Mouse (Mus musculus): ENCODE data around the gene Emilin1. TPM values are rescaled to one million over a fixed set of nuclear protein-coding genes. Genes with fewer than 3 reads are reported as not detected.

Emilin1 gene
- total RNA-seq, 2 experiments from 2014 or later, result 5.7 to 6.5 TPM

DNA sequence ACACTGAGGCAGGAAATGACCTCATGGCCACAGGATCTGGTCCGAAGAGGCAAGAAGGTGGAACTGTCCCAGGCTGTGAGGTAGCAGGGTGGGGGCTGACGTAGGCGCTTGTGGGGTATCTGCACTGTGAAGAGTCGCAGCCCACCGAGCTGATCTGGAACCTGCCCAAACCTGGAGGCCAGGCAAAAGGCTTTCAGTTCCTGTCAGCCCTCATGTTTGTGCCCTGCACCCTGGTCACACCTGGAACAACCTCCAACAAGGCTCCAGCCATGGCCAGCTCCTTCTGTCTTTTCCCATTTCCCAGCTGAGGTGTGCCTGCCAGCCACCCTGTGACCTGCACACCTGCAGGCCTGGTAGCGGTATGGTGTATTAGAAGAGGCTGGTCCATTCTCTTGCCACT, 44.7 kb downstream of the Emilin1 start:
- no peak for DNase-seq (ENCODE audit: low spot score in 2 of 2)

DNA sequence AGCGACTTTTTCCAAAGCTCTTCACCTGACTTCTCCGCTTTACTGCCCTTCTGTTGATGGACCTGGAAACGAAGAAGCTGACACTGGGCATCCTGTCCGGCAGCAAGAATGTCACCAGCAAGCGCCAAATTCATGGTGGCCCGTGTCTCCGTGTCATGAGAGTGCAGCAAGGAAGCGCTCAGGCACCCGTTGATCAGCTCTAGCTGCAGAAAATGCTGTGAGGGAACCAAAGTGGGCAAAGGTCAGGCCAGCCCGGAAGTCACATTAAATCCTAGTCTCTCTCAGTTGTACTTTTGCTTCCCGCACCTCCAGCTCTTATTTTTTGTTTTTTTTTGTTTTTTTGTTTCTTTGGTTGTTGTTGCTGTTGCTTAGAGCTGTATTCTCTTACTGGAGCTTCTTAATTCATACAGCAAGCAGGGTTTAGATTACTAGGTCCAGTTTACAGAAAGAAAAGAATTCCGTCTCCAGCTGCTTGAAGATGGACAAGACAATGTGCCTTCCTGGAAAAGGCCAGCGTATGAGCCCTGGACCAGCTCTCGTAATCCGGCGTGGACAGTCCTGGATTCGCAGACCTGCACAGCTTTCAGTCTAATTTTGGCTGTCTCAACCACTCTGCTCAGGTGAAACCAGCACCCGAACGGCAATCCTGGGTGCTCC, 46.1 kb downstream of the Emilin1 start:
- DNase-seq (ENCODE audit: low spot score in 2 of 2), result no peak

GRCm38 (mm10) chr5:30959966-30960501, 46.8 kb downstream of the Emilin1 start, which contains the start of gene Preb:
Preb (minus strand) TSS chr5:30960361.
- peak; percentile 99 to 100 for DNase-seq (ENCODE audit: low spot score in 2 of 2)

DNA sequence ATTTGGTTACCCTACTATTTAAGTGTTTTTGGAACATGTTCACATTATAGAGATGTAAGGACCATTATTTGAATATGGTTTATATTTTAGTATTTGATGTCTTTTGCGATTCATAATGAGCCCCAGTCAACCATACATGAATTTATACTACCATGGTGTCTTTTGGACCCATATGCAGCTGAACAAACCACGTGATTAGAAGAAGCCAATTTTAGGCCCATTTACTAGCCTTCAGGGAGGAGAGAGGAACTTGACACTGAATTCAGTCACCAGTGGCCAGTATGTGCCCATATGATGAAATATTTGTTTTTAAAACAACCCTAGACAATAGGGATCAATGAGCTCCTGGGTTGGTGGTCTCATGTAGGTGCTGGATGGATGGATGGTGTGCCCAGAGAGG, 47.6 kb downstream of the Emilin1 start:
- no peak for DNase-seq (ENCODE audit: low spot score in 2 of 2)

GRCm38 (mm10) chr5:30961545-30962505, 48.6 kb downstream of the Emilin1 start:
- DNase-seq (ENCODE audit: low spot score in 2 of 2), result no peak

- no peak for DNase-seq (ENCODE audit: low spot score in 2 of 2)
These were observed 50.7 kb downstream of the Emilin1 start for GRCm38 (mm10) chr5:30963916-30964315.

GRCm38 (mm10) chr5:30966189-30966588, 53.0 kb downstream of the Emilin1 start:
- no peak for DNase-seq (ENCODE audit: low spot score in 2 of 2)

DNA sequence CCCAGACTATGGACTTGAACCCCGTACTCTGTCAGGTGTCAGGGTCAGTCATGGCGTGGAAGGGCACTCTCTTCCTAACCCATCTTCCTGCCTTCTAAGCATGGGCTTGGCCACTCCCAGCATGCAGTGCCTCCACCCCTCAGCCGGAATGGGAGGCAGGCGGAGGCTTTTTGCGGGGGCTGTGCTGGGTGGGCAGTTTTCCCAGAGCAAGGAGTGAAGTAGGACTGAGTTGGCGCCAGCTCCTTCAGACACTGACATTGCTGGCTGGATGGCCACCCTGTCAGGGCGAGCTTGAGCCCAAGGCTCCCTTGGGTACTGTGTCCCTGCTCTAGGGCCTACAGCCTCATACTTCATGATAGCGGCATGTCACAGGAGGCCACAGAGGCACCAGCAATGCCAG, 55.2 kb downstream of the Emilin1 start, which contains the start of gene Tcf23:
Gene Tcf23, plus strand, starts transcription at position 247 of the 400 bp plus-strand sequence.
- DNase-seq (ENCODE audit: low spot score in 2 of 2), result no peak

DNA sequence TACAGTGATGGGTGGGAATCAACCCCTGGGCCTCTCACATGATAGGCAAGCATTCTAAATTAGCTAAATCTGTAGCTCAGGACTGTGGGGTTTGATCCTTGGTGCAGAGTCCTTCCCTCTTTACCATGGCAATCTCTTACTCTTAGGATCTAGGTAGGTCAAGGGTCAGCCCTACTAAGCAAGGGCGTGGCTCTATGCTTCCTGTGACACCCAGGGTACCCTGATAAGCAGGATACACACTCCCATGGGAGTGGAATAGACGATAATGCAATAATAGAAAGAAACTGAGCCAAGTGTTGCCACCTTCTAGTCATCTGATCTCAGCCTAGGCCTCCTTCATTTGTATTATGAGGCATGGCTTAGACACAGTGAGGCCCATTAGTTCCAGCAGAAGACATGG, 56.2 kb downstream of the Emilin1 start:
- no peak for DNase-seq (ENCODE audit: low spot score in 2 of 2)

Other genes with a start within 250 kb of the Emilin1 start
- 10 to 100 TPM in 1 of 2 experiments, 1 to 10 TPM in 1; 9.3 to 10.4 TPM for gene Cenpa, start 246.6 kb upstream of the Emilin1 start, total RNA-seq (2021)
- gene Dpysl5, start 201.8 kb upstream of the Emilin1 start, total RNA-seq (2021), result 100 to 1,000 TPM; 321 to 327 TPM
- gene Mapre3, start 98.8 kb upstream of the Emilin1 start, total RNA-seq (2021), result 100 to 1,000 TPM; 202 to 212 TPM
- 10 to 100 TPM; 64.5 to 66.9 TPM for gene Tmem214, start 45.4 kb upstream of the Emilin1 start, total RNA-seq (2021)
- 10 to 100 TPM; 23.0 to 25.6 TPM for gene Agbl5, start 24.7 kb upstream of the Emilin1 start, total RNA-seq (2021)
- gene Ost4, start 5.6 kb upstream of the Emilin1 start, total RNA-seq (2021), result 10 to 100 TPM; 91.7 to 98.2 TPM
- 10 to 100 TPM in 1 of 2 experiments, 1 to 10 TPM in 1; 8.0 to 12.7 TPM for gene Khk, start 8.0 kb downstream of the Emilin1 start, total RNA-seq (2021)
- 10 to 100 TPM; 39.6 to 43.0 TPM for gene Cgref1, start 32.2 kb downstream of the Emilin1 start, total RNA-seq (2021)
- gene Preb, start 47.0 kb downstream of the Emilin1 start, total RNA-seq (2021), result 100 to 1,000 TPM; 116 to 125 TPM
- not detected for gene Tcf23, start 55.3 kb downstream of the Emilin1 start, total RNA-seq (2021)
- gene Atraid, start 134.9 kb downstream of the Emilin1 start, total RNA-seq (2021), result 10 to 100 TPM; 80.1 to 86.1 TPM
- gene Slc5a6, start 135.5 kb downstream of the Emilin1 start, total RNA-seq (2021), result 10 to 100 TPM; 14.2 to 16.6 TPM
- 10 to 100 TPM; 21.2 to 23.2 TPM for gene Cad, start 141.4 kb downstream of the Emilin1 start, total RNA-seq (2021)
- gene Dnajc5g, start 192.9 kb downstream of the Emilin1 start, total RNA-seq (2021), result not detected
- 10 to 100 TPM; 41.0 to 47.6 TPM for gene Slc30a3, start 194.8 kb downstream of the Emilin1 start, total RNA-seq (2021)
- gene Trim54, start 203.3 kb downstream of the Emilin1 start, total RNA-seq (2021), result not detected
- not detected for gene Ucn, start 225.4 kb downstream of the Emilin1 start, total RNA-seq (2021)
- 10 to 100 TPM; 36.3 to 41.4 TPM for gene Mpv17, start 240.8 kb downstream of the Emilin1 start, total RNA-seq (2021)